Mouse (Mus musculus): ENCODE data around the gene Pilrb2.
"Not testable (repeated sequence)": the region's sequence is repeated elsewhere in the genome, so short reads cannot be mapped to it uniquely, and the experiment has no call there.

Gene Pilrb2

DNA sequence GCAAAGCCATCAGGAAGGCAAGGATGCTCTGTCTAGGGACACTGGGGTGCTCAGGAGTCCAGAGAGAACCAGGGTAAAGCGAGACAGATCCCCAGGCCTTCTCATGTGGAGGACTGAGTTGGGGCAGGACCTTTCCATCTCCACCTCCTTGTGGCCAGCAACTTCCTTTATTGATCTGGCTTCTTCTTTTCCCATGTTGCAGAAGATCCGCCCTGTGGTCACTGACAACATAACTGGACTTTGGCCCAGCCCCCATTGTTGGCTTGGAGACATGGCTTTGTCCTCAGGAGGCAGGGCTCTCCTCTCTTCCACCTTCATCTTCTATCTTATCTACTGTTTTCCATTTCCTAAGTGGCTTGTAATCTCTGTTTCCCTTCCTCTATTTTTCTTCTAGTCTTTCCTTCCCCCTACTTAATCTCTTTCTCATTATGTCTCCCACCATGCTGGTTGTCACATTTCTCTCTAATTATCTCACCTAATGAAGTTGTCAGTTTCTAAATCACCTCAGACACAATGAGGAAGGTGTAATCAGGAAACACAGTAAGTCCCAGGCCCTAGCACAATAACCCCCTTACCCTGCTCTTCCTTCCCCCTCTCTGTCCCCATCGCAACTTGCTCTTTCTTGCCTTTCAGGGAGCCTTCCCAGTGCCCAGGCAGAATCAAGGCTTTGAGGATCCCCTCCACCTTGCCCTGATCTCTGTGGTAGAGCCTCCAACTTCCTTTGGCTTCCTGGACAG, at the start of gene Pilrb2:
TSS of gene Pilrb2 (minus strand) at position 172 of the 737 bp plus-strand sequence.
- CTCF ChIA-PET: not testable (repeated sequence)

DNA sequence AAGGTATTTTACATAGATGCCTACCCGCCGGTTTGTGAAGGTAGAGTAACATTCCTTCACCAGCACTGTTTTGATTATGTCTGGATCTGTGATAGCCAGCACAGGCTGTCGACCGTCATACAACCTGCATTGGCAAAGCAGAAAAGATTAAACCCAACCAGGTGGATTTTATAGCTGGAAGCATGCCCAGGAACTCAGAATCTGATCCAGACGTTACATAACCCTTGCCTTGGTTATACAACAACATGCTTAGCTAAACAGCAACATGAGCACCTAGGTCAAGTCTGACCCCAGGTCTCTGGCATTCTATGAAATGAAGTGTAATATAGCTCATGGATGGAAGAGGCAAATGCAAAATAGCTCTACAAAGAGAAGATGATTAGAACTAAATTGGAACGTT, 43.9 kb upstream of the Pilrb2 start:
- CTCF ChIA-PET: no interaction called here

- CTCF ChIA-PET: no interaction called here
Measured at GRCm38 (mm10) chr5:137914508-137914907, 42.9 kb upstream of the Pilrb2 start.

GRCm38 (mm10) chr5:137909564-137910262, 38.1 kb upstream of the Pilrb2 start:
- CTCF ChIA-PET: no interaction called here

- CTCF ChIA-PET: no interaction called here
Measured at GRCm38 (mm10) chr5:137897812-137898211, 26.2 kb upstream of the Pilrb2 start.

DNA sequence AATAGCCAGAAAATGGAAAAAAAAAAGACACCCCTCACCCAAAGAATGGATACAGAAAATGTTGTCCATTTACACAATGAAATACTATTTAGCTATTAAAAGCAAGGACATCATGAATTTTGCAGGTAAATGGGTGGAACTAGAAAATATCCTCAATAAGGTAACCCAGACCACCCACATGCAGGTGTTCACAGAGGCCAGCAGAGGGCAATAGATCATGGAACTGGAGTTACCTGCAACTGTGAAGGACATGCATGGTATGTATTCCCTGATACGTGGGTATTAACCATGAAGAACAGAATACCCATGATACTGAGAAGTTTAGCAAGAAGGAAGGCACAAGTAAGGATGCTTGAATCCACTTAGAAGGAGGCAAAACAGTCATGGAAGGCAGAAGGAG, 21.3 kb upstream of the Pilrb2 start:
- CTCF ChIA-PET: no interaction called here

DNA sequence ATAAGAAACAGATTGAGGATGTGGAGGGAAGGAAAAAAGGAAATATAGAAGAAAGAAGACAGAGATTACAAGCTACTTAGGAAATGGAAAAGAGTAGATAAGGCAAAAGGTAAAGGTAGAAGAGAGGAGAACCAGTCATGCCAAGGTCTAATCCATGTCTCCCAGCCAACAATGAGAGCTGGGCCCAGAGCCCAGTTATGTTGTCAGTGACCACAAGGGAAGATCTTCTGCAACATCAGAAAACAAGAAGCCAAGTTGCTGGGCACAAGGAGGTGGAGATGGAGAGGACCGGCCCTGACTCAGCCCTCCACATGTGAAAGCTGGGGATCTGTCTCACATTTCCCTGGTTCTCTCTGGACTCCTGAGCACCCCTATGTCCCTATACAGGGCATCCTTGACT, 16.1 kb upstream of the Pilrb2 start:
- CTCF ChIA-PET: no interaction called here

- CTCF ChIA-PET: interaction anchor here (0.6 kb wide), 1 partner anchor 69 kb away, joined by 3 read pairs; no protein-coding TSS in a partner anchor
Measured at GRCm38 (mm10) chr5:137885894-137886293, 14.3 kb upstream of the Pilrb2 start.

- CTCF ChIA-PET: interaction anchor here (0.6 kb wide), 1 partner anchor 113 kb away, joined by 13 read pairs; no protein-coding TSS in a partner anchor
Measured at GRCm38 (mm10) chr5:137883345-137883744, 11.7 kb upstream of the Pilrb2 start.

DNA sequence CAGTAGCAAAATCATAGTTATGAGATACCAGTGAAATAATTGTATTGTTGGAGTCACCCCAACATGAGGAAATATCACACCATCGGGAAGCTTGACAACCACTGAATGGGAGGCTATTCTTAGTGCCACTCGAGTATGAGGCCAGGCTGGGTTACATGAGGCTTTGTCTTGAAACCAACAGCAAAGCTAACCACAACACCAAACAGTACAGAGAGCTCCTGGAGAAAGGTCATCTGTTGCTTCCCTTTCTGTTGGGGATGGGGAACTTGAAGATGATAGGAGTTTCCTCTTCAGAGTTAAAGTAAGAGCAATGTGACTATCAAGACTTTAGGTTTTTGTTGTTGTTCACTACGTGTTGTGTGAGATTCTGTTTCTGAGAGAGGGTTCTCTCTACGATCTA, 11.3 kb upstream of the Pilrb2 start:
- CTCF ChIA-PET: no interaction called here

- CTCF ChIA-PET: interaction anchor here (0.8 kb wide), 1 partner anchor 12 kb away, joined by 3 read pairs; no protein-coding TSS in a partner anchor
Measured at GRCm38 (mm10) chr5:137877860-137878259, 6.2 kb upstream of the Pilrb2 start.

GRCm38 (mm10) chr5:137875054-137875453, 3.4 kb upstream of the Pilrb2 start:
- CTCF ChIA-PET: interaction anchor here (0.6 kb wide), 1 partner anchor 85 kb away, joined by 3 read pairs; no protein-coding TSS in a partner anchor

GRCm38 (mm10) chr5:137872381-137872702, 727 bp upstream of the Pilrb2 start:
- CTCF ChIA-PET: not testable (repeated sequence)

- CTCF ChIA-PET: not testable (repeated sequence)
Measured at GRCm38 (mm10) chr5:137868600-137868999, 3.0 kb downstream of the Pilrb2 start.

DNA sequence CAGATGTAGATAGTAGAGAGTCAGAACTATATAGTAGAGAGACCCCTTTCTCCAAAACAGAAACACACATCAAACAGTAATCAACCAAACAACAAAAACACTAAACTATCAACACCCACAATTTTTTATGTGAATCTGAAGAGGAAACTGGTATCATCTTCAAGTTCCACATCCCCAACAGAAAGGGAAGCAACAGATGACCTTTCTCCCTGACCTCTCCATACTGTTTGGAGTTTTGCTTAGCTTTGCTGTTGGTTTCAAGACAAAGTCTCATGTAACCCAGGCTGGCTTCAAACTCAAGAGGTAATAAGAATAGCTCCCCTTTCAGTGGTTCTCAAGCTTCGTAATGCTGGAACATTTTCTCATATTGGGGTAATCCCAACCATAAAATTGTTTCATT, 7.6 kb downstream of the Pilrb2 start:
- CTCF ChIA-PET: not testable (repeated sequence)

DNA sequence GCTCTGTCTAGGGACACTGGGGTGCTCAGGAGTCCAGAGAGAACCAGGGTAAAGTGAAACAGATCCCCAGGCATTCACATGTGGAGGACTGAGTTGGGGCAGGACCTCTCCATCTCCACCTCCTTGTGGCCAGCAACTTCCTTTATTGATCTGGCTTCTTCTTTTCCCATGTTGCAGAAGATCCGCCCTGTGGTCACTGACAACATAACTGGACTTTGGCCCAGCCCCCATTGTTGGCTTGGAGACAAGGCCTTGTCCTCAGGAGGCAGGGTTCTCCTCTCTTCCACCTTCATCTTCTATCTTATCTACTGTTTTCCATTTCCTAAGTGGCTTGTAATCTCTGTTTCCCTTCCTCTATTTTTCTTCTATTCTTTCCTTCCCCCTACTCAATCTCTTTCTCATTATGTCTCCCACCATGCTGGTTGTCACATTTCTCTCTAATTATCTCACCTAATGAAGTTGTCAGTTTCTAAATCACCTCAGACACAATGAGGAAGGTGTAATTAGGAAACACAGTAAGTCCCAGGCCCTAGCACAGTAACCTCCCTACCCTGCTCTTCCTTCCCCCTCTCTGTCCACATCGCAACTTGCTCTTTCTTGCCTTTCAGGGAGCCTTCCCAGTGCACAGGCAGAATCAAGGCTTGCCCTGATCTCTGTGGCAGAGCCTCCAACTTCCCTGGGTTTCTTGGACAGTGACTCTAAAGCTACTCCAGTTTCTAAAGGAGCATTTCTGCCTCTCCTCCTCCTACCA, 13.5 kb downstream of the Pilrb2 start, which contains the start of gene Pilrb1:
TSS of gene Pilrb1 (minus strand) at position 147 of the 751 bp plus-strand sequence.
- CTCF ChIA-PET: not testable (repeated sequence)

DNA sequence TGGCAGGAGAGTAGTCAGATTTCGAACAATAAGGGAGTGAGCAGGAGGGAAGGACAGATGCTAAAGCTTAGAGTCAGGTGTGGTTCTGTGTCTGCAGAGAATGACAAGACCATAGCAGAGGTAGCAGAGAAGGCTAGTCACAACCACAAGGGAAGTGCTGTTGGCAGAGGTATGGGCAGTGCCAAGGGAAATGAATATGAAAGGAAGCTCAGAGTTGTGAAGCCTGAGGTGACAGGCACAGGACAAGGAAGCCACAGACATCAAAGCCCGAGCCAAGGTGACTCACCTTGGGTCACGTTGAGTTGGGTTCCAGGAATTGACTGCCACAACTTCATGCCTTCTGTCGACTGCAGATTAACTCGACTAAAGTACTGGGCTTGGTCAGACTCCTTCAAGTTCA, 14.7 kb downstream of the Pilrb2 start:
- CTCF ChIA-PET: not testable (repeated sequence)

DNA sequence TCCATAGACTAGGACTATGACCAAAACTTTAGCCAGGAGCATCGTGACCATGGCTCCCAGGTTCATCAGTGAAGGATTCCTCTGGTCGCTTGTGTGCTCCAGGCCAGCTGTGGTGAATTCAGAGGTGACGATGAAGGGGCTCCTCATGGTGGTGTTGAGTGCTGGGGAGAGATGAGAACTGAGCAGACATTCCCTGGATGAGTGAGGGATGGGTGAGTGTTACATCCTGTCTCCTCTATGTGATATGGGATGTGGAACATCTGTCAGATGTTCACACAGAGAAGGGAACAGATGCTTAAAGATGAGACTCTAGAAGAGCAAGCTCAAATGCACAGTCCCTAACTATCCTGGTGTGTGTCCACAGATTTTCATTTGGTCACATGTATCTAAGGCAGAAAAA, 16.7 kb downstream of the Pilrb2 start:
- CTCF ChIA-PET: not testable (repeated sequence)

- CTCF ChIA-PET: not testable (repeated sequence)
Measured at GRCm38 (mm10) chr5:137850313-137850712, 21.3 kb downstream of the Pilrb2 start.

GRCm38 (mm10) chr5:137837110-137837509, 34.5 kb downstream of the Pilrb2 start:
- CTCF ChIA-PET: not testable (repeated sequence)

GRCm38 (mm10) chr5:137836611-137837010, 35.0 kb downstream of the Pilrb2 start:
- CTCF ChIA-PET: no interaction called here

DNA sequence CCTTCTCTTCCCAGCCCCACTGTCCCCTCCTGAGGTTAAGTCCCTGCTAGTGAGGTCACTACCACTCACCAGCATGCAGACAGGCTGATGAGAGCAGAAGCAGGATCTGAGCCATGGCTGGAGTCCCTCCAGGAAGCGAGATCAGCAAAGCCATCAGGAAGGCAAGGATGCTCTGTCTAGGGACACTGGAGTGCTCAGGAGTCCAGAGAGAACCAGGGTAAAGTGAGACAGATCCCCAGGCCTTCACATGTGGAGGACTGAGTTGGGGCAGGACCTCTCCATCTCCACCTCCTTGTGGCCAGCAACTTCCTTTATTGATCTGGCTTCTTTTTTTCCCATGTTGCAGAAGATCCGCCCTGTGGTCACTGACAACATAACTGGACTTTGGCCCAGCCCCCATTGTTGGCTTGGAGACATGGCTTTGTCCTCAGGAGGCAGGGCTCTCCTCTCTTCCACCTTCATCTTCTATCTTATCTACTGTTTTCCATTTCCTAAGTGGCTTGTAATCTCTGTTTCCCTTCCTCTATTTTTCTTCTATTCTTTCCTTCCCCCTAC, 35.6 kb downstream of the Pilrb2 start, which contains the start of gene Pilra:
TSS of gene Pilra (minus strand) at position 316 of the 555 bp plus-strand sequence.
- CTCF ChIA-PET: not testable (repeated sequence)
